Mouse (Mus musculus) G1E-ER4 (cell line): ENCODE measurements around the gene Rtn3. TPM values are rescaled to one million over a fixed set of nuclear protein-coding genes. Genes with fewer than 3 reads are reported as not detected.

Source experiments
- GATA1 ChIP-seq: IDR thresholded peaks from one replicate; pipeline ENCODE4 v1.8.0; 2012; ENCODE audit warnings: low read length, inconsistent platforms
- polyA plus RNA-seq: library from polyadenylated mRNA; stranded (reverse); fragments of >175 nt; gene quantifications from 2 replicates; pipeline ENCODE4 v1.2.3, GENCODE M21; 2012

Rtn3 gene
- polyA plus RNA-seq, 1 experiment, result 45.7 TPM

- TF ChIP-seq GATA1, result no peak
Observed at GRCm38 (mm10) chr19:7493352-7494186, 10.5 kb upstream of the Rtn3 start, which contains the start of gene Atl3. Atl3 (plus strand) TSS chr19:7494040.

DNA sequence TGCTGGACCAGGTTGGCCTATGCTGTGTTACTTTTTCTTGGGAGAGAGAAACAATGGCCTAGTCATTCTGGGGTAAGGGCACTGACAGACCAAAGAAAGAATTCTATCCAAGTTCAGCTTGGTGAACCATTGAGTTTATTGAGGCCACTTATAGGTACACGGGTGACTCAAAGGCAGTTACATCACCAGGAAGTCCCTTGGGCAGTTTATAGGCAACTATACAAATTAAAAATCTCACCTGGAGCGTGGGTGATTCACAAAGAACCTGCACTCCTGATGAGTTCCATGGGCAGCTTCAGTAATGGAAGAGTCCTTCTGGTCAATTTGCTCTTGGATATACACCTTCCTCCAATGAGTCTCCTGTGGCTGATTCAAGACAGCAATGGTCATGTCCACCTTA, 9.6 kb upstream of the Rtn3 start:
- no peak for TF ChIP-seq GATA1

DNA sequence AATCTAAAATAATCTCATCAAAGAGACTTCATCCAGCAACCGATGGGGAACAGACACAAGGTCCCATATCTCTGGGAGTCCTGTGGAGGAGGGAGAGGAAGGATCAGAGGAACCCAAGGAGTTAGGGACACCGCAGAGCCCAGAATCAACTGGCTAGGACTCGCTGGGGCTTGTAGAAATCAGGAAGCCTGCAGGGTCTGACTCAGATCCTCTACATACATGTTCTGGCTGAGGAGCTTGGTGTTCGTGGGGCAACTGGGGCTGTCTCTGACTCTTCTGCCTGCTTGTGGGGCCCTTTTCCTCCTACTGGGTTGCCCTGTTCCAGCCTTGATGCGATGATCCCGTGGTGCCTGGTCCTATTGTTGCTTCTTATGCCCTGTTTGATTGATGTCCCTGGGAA, 8.9 kb upstream of the Rtn3 start:
- no peak for TF ChIP-seq GATA1

DNA sequence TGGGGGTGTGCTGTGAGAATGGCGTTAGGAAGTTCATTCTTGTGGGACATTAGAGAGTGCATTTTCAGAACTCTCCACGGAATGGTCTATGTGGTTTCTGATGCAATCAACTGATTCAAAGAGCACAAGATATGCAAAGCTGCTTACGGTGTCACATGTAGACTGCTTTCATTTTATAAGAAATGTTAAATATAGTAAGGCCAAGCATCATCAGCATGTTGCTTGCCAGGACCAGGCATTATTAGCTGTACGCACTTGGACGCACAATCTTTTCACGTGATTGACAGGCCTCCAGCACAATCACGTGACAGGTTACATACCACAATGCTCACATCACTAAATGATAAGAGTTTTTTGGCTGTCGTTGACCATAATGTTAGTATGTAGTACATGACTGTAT, 4.6 kb upstream of the Rtn3 start:
- no peak for TF ChIP-seq GATA1

DNA sequence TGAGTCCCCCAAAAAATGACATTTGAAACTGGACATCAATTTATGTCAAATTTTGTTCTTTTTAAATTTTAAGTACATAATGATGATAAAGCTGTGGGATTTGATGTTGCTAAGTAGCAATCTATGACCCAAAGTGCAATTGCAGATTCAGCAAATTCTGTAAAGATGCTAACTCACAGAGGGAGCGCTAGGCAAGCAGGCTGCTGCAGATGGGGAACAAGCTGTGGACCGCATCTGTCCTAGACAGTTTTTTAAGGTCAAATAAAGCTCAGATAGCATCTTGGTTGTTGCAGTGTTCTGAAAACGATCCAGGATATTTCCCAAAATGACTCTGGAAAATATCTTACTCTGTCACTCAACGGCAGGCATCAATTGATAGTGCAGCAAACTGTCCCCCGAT, 995 bp upstream of the Rtn3 start:
- no peak for TF ChIP-seq GATA1

DNA sequence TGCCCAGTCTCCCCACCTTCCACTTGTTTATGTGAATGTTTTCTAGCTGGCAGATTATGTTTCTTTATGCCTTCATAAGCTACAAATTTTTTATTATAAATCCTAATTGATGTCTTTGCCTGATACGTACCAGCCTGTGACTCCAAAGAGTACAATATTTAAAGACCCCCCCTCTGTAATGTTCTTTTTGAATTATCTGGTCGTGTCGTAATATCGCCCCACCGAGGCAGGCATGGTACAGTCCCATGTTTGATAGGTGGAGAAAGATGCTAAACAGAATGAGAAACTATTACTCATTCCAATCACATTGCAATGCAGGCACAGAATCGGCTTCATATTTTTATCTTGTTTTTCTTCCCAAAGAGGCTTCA, 416 bp upstream of the Rtn3 start:
- TF ChIP-seq GATA1, result no peak

GRCm38 (mm10) chr19:7482266-7482598, 849 bp downstream of the Rtn3 start:
- no peak for TF ChIP-seq GATA1

- no peak for TF ChIP-seq GATA1
Observed at GRCm38 (mm10) chr19:7481541-7482265, 1.4 kb downstream of the Rtn3 start.

- no peak for TF ChIP-seq GATA1
Observed at GRCm38 (mm10) chr19:7479751-7480248, 3.3 kb downstream of the Rtn3 start.

- no peak for TF ChIP-seq GATA1
Observed at GRCm38 (mm10) chr19:7470643-7471042, 12.4 kb downstream of the Rtn3 start.

- TF ChIP-seq GATA1, result no peak
Observed at GRCm38 (mm10) chr19:7467915-7468314, 15.2 kb downstream of the Rtn3 start.

DNA sequence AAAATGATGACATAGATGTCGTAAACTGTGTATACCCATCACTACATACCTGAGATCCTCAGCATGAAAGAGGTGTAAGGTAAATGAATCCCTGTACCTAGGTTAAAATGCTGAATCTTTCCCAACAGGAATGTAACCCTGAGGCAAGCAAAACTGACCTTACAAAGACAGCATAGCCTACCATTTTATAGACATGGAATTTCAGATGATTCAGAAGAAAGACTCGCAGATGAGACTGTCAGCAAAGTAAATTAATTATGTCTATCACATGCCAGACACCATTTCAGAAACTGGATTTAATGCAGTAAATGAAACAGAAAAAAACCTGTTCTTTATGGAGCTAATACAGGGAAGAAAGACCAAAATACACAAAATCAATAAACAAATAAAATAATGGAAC, 23.7 kb downstream of the Rtn3 start:
- no peak for TF ChIP-seq GATA1

DNA sequence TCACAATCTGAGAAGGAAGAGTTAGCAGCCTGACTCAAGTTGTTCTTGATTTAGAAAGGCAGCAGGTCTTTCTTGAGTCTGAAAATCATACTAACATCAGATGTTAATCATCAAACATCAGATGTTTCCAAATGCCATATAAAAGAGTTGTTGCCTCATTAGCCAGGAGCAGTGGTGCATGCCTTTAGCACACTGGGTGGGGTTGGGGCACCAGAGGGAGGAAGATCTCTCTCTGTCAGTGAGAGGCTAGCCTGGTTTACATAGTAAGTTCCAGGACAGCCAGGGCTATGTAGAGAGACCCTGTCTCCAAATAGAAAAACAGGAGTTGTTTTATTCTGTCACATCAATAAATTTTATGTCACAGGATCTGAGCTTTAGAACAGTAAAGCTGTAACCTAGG, 24.2 kb downstream of the Rtn3 start:
- TF ChIP-seq GATA1, result no peak

DNA sequence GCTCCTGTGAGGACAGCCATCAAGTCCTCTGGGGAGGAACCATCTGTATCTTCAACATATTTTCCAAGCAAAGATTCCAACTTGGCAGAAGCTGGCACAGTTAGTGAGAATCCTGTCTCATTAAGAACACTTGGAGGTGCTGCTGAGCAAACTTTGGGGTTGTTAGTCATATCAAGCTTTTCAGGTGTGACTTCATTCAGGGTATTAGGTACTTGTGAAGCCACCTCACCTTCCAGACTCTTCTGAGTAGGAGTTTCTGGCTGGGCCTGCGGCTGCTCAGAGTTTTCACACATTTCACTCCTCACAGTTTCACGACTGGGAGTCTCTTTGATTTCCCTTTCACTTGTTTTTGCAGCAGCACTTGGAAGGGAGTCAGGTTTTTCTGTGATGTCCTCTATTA, 26.3 kb downstream of the Rtn3 start:
- no peak for TF ChIP-seq GATA1

- no peak for TF ChIP-seq GATA1
Observed at GRCm38 (mm10) chr19:7445596-7445995, 37.5 kb downstream of the Rtn3 start.

DNA sequence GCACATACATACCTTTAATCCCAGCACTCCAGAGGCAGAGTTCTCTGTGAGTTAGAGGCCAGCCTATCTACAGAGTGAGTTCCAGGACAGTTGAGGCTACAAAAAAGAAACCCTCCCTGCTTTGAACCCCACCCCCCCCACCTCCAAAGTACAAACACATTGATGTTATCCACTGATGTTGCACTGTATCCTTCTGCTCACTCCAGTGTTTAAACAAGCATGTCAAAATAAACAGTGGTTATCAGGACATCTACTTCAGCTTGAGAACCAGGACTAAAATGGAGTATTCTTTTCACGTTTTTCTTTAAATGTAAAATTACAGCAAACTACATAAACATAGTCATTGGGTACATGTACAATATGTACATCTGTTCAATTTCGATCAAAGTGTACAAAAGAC, 38.0 kb downstream of the Rtn3 start:
- no peak for TF ChIP-seq GATA1

DNA sequence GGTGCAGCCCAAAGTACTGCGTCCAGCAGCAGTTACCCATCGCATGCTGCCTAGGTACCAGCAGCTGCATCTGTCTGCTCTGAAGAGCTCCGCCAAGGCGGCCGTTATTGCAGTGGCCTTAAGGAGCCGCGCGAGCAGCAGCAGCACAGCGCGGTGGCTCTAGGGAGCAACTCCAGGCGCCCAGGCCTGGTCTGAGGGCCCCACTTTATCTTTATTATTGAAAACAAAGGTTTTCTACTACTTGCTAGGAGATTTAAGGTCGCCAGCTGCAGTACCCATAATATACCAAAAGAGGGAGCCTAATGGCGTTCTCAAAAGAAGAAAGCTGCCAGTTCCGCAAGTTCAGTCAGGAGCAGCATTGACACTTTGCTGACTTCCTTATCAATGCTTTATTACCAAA, 41.6 kb downstream of the Rtn3 start:
- TF ChIP-seq GATA1, result no peak
